Mouse (Mus musculus): ENCODE measurements around the gene Sympk. TPM values are rescaled to one million over a fixed set of nuclear protein-coding genes. Genes with fewer than 3 reads are reported as not detected.
"Not testable (repeated sequence)": the region's sequence is repeated elsewhere in the genome, so short reads cannot be mapped to it uniquely, and the experiment has no call there.

Gene Sympk
- total RNA-seq, 4 experiments from 2014 or later: 100 to 113 (median 109) TPM

DNA sequence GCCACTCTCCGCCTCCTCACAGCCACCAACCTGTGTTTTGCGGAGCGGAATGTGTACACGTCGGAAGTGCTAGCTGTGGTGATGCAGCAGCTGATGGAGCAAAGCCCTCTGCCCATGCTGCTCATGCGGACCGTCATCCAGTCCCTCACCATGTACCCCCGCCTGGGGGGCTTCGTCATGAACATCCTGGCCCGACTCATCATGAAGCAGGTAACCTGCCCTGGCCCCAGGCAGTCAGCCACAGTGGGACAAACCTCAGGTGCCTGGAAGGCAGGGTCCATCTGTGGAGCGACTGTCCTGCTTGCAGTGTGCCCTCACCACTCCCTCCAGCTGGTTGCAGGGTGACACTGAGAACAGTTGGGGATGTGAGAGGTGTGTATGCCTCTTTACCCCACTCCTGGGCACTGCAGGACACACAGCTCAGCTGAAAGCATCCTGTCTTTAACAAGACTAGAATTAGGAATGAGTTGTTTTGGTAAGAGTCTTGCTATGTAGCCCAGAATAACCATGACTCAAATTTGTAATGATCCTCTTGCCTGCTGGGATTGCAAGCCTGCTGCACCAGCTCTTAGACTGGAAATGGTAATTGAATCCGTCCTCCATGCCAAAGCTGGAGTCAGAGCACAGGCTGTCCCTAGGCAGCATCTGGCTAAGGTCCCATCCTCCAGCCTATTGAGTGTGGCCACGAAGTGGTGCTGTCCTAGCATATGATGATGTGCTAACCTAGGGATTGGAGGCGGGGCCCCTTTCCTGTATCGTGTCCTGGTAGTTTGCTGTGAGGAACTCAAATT lies 28.4 kb downstream of the Sympk start:
- DNase-seq (ENCODE audit: low spot score in 2 of 2): peak; percentile 69 to 72

DNA sequence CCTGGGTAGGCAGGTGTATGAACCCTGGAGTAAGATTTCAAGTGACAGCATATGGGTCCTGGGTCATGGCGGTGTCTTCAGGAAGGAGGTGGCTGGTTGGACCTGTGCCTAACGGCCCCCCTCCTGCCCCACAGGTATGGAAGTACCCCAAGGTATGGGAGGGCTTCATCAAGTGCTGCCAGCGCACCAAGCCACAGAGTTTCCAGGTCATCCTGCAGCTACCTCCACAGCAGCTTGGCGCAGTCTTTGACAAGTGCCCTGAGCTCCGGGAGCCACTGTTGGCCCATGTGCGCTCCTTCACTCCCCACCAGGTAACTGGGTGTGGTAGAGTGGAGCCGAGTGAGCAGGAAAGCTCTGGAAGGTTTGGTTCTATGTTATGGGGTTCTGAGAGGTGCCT lies 29.0 kb downstream of the Sympk start:
- peak in 1 of 2 experiments; percentile 35 for DNase-seq (ENCODE audit: low spot score in 2 of 2)

DNA sequence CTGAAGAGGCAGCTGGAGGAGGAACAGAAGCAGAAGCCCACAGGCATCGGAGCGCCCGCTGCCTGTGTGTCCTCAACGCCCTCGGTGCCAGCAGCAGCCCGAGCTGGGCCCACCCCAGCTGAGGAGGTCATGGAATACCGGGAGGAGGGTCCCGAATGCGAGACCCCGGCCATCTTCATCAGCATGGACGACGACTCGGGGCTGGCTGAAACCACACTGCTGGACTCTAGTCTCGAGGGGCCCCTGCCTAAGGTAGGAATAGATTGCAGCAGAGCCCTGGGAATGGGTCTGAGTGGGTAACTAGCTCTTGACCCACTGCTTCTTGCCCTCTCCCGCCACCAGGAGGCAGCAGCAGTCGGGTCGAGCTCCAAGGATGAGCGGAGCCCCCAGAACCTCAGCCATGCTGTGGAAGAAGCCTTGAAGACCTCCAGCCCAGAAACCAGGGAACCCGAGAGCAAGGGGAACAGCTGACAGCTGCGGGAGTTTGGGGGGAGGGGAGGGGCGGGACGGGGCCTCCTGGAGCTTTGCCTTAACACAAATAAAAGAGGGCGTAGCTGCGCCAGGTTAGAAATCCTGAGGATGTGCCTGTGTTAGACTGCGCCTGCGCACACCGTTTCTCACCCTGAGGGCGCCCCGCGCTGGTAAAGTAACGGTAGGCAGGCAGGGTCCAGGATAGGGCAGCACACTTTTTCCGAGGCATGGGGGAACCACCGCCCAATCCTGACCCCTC lies 30.0 kb downstream of the Sympk start, which contains the start of gene Rsph6a:
Rsph6a (plus strand) TSS at position 644 of the 730 bp plus-strand sequence.
- DNase-seq (ENCODE audit: low spot score in 2 of 2): peak in 1 of 2 experiments; percentile 35

DNA sequence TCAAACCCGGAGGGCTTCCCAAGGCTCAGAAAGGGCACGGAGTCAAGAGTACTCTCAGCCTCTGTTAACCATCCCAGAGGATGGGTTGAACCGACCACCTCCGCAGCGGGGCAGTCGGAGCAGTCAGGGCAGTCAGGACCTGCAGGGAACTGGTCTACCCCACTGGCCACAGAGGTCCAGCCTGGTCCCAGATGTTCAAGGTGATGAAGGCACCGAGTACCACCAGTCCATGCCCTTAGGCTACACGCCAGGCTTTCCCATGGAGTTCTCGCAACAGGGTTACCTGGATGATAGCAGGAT lies 30.6 kb downstream of the Sympk start:
- DNase-seq (ENCODE audit: low spot score in 2 of 2): no peak

DNA sequence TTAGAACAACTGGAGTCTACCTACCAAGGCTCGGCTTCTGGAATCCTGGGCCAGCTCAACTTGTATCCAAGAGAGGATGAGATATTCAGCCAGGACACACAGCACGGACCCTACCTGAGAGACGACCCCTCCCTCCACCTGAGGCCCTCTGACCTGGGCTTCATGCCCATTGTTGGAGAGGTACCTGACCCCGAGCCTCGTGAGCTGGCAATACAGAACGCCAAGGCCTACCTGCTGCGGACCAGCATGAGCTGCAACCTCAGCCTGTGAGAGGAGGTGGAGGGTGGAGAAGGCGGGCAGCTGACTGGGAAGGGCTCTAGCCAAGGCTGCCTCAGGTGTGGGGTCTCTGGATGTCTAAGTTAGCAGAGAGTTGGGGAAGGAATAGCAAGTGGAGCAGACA lies 30.9 kb downstream of the Sympk start:
- no peak for DNase-seq (ENCODE audit: low spot score in 2 of 2)

DNA sequence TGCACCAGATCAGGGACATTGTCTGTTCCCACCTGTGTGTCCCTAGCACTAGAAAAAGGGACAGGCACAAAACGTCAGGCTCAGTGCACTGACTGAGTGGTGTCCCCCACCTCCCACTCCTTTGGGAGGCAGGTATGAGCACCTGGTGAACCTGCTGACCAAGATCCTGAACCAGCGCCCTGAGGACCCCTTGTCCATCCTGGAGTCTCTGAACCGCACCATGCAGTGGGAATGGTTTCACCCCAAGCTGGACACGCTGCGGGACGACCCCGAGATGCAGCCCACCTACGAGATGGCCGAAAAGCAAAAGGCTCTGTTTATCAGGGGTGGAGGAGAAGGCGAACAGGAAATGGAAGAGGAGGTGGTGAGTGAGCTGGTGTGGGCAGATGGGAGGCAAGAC lies 33.2 kb downstream of the Sympk start:
- no peak for DNase-seq (ENCODE audit: low spot score in 2 of 2)

DNA sequence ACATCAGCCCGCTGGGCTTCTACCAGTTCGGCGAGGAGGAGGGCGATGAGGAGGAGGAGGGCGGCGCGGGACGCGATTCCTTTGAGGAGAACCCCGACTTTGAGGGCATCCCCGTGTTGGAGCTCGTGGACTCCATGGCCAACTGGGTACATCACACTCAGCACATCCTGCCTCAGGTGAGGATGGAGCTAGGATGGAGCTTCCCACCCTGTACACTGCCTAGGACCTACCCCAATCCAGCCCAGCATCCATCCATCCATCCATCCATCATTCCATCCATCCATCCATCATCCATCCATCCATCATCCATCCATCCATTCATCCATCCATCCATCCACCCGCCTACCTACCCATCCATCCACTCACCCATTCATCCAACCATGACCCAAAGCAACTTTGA lies 41.7 kb downstream of the Sympk start:
- no peak for DNase-seq (ENCODE audit: low spot score in 2 of 2)

DNA sequence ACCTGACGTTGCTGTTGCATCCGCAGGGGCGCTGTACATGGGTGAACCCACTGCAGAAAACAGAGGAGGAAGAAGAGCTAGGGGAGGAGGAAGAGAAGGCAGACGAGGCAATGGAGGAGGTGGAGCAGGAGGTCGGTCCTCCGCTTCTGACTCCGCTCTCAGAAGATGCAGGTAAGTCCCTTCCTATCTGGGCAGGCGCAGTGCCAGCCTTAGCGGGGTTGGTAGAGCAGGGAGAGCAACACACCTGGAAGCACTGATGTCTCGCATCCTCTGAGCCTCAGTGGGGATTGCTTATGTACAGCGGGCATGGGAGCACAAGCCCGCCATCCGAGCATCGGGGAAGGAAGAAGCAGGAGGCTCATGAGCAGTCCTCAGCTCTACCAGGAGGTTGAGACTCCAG lies 42.9 kb downstream of the Sympk start:
- no peak for DNase-seq (ENCODE audit: low spot score in 2 of 2)

DNA sequence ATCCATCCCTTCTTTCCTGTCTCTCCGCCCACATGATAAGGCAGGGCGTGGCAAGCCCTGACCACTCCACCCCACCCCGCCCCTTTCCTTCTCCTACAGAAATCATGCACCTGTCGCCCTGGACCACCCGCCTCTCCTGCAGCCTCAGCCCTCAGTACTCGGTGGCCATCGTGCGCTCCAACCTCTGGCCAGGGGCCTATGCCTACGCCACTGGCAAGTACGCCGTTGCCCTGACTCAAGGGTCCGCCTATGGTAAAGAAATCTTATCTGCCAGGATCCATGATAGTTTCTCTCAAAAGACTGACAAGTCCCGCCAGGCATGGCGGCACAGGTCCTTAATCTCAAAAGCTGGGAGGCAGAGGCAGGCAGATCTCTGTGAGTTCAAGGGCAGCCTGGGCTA lies 43.8 kb downstream of the Sympk start:
- DNase-seq (ENCODE audit: low spot score in 2 of 2): no peak

DNA sequence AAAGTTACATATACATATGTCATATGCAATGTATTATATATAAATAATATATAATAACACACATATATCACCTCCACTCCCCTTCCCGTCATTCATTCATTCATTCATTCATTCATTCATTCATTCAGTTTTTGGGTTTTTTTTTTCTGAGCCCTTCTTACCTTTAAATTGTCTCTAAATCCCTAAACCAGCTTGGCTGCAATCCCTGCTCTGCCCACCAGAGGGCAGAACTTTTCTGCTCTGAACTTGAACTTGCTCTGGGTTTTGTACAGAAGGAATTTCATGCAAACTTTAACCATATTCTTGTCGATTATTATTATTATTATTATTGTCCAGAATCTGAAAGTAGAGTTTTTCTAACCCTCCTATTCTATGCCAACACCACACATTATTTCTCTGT lies 44.5 kb downstream of the Sympk start:
- DNase-seq (ENCODE audit: low spot score in 2 of 2): peak in 1 of 2 experiments; percentile 77

DNA sequence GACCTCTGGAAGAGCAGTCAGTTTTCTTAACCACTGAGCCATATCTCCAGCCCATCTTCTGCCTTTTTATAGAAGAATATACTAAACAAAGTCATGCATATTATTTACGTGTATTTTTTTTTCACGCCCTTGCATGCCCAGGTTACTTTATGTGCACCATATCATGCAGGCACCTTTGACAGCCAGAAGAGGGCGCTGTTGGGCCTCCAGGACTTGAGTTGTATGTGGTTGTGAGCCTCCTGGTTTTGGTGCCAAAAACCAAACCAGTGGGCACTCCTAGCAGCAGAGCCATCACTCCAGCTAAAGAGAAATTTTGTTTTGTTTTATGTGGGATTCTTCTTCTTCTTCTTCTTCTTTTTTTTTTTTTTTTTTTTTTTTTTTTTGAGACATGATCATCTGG lies 45.3 kb downstream of the Sympk start:
- no peak for DNase-seq (ENCODE audit: low spot score in 2 of 2)

DNA sequence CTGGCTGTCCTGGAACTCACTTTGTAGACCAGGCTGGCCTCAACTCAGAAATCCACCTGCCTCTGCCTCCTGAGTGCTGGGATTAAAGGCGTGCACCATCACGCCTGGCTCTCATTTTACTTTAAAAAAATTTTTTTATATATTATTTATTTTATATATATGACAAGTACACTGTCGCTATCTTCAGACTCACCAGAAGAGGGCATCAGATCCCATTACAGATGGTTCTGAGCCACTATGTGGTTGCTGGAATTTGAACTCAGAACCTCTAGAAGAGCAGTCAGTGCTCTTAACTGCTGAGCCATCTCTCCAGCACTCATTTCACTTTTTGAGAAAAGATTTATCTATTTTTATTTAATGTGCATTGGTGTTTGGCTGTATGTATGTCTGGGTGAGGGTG lies 46.8 kb downstream of the Sympk start:
- not testable (repeated sequence) for DNase-seq (ENCODE audit: low spot score in 2 of 2)

DNA sequence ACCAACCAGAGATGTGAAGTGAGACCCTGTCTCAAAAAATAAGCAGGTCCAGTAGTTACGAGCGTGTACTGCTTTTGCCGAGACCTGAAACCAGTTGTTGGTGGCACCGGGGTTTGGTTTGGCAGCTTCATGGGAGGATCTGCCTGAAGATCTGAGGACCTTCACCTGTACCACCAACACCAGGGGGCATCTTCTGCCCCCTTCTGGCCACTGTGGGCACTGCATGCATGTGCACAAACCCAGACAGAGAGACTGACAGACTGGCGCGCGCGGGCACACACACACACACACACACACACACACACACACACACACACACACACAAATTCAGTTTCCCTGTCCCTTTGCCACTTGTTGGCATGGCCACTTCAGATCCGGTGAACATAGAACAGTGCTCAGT lies 49.3 kb downstream of the Sympk start:
- no peak for DNase-seq (ENCODE audit: low spot score in 2 of 2)

DNA sequence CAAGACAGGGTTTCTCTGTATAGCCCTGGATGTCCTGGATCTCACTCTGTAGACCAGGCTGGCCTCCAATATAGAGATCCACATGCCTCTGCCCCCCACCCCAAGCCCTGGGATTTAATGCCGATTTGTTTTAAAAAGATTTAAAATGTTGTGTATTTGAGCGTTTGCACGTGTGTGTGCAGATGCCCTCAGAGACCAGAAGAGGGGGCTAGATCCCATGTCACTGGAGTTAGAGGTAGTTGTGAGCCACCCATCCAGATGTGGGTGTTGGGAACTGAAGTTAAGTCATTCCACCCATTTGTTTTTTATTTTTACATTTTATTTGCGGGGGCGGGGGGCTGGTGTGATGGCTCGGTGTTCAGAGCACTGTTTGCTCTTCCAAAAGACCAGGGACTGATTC lies 50.3 kb downstream of the Sympk start:
- no peak for DNase-seq (ENCODE audit: low spot score in 2 of 2)

DNA sequence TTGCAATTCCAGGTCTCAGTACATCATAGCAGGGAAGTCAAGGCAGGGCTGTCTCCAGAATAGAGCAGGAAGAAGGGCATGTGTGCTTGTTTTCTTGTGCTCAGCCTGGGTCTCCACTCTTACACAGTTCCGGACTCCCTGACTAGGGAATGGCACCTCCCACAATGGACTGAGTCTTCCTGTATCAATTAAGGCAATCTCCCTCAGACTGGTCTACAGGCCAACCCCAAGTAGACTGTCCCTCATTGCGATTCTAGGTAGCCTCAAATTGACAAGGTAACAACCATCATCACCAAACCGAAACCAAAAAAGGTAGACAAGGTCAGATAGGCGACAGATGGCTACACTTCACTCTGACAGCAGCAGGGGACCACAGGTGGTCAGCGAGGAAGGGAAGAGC lies 51.1 kb downstream of the Sympk start:
- DNase-seq (ENCODE audit: low spot score in 2 of 2): no peak

DNA sequence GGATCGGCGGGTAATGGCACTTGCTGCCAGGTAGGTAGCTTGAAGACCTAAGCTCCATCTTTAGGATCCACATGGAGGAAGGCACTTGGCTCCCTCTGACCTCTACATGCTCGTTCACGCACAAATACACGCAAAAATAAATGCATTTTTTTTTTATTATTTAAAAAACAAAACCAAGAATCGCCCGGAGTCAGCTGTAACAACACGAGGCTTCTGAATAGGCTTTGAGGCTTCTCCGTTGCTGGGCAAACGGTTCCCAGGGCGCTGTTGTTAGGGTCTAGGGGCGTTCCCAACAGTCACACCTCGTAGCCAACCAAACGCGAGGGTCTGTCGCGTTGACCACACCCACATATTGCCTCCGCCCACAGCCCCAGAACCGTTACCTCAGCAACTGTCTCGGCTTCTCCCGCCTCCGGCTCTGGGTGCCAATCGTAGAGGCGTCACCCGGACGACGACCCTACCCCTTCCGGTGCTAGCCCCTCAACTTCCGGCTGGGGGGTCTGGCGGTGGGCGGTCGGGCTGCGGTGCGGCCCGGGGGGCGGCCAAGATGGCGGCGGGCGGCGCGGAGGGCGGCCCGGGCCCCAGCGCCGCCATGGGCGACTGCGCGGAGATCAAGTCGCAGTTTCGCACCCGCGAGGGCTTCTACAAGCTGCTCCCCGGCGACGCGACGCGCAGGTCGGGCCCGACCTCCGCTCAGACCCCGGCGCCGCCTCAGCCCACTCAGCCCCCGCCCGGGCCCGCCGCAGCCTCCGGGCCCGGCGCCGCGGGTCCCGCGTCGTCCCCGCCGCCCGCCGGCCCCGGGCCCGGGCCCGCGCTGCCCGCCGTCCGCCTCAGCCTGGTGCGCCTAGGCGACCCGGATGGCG lies 51.8 kb downstream of the Sympk start, which contains the start of gene Dmwd:
Dmwd (plus strand) TSS at position 505 of the 863 bp plus-strand sequence.
- DNase-seq (ENCODE audit: low spot score in 2 of 2): peak; percentile 98

DNA sequence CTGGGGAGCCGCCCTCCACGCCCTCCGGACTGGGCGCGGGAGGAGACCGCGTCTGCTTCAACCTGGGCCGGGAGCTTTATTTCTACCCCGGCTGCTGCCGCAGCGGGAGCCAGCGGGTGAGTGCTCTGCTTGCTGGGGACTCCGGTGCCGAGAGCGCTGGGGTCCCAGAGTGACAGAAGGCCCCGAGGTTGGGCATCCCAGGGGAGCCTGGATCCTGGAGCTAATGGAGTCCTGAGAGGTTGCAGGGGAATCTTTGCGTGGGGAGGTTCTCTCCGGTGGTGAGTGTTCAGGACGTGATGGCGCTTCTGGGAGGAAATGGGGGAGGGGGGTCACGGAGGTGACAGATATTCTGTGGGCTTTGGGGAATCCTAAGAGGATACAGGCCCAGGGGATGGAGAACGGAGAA lies 52.4 kb downstream of the Sympk start:
- DNase-seq (ENCODE audit: low spot score in 2 of 2): no peak

DNA sequence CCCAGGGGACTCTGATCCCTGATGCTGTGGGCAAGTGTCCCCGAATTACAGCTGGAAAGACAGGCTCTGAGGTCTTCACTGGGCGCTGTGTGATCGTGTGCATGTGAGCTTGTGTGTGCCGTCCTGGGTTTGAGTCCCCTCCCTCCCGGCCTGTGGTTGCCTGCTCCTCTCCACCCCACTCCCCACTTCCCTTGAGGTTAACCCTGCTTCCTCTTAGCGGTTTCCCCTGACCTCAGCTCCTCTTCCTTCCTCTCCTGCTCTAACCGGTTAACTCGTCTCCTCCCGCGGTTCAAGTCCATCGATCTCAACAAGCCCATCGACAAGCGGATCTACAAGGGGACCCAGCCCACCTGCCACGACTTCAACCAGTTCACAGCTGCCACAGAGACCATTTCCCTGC lies 53.6 kb downstream of the Sympk start:
- DNase-seq (ENCODE audit: low spot score in 2 of 2): no peak

DNA sequence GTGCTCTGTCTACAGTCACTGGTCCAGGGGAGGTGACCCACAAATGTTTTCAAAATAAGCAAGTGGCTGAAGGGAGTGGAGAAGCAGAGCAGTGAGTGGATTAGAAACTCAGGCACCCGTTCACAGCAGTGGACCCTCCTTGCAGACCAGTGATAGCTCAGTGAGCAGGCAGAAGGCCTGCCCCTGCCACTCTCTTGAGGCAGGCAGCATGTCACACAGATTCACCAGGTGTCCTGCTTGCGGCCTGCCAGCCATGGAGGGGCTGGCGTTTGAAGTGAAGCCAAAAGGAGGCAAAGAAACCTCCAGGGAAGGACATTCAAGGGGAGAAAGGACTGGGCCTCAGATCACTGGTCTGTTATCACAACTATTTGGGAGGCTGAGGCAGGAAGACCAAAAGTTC lies 54.6 kb downstream of the Sympk start:
- DNase-seq (ENCODE audit: low spot score in 2 of 2): no peak

DNA sequence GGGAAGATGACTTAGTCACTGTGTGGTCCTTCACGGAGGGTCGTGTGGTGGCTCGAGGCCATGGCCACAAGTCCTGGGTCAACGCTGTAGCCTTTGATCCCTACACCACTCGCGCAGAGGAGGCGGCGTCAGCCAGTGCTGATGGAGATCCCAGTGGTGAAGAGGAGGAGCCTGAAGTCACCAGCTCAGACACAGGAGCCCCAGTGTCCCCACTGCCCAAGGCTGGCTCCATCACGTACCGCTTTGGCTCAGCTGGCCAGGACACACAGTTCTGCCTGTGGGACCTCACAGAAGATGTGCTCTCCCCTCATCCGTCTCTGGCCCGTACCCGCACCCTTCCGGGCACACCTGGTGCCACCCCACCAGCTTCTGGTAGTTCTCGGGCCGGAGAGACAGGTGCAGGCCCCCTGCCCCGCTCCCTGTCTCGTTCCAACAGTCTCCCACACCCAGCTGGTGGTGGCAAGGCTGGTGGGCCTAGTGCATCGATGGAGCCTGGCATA lies 56.3 kb downstream of the Sympk start:
- DNase-seq (ENCODE audit: low spot score in 2 of 2): no peak

DNA sequence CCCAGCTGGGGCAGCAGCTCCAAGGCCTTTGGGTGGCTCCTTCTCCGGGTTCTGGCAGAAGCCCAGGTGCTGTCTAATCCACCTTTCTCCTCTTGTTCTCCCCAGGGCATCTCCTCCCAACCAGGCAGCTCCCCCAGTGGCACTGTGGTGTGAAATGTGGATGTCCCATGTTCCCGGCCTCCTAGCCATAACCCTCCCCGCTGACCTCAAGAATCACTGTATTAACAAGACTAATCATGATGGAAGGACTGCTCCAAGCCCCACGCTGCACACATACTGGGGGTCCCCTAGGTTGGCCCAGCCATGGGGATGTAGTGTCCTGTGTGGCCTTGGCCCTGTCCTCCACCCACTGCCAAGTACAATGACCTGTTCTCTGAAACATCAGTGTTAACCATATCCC lies 58.0 kb downstream of the Sympk start:
- DNase-seq (ENCODE audit: low spot score in 2 of 2): no peak

DNA sequence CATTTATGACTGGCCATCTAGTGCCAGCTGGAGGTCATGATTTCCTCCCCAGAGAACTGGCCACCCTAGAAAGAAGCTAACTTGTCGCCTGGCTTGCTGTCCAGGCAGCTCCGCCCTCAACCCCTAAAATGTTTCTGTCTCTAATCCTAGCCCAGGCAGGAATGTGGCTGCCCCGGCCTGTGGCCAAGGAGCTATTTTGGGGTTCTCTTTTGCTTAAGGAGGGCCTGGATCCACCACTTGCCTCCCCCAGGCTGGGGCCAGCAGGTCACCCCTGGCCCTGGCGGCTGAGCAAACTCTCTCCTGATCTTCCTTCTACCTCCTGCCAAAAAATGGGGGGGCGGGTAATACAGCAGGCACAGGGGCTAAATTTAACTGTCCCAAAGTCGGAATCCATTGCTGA lies 58.9 kb downstream of the Sympk start:
- DNase-seq (ENCODE audit: low spot score in 2 of 2): no peak

All from layer of hippocampus, adult 8-10 months (tissue).